In genomic region chrX:56712666-56713065, GRCm38 (mm10) we compare ENCODE assay signal across 11 mouse cellular contexts.
"Had no signal": no experiment of that assay in that cellular context is flagged by ENCODE, and none has a peak within 500 bp of the region (broad histone marks: within the 10 kb centered on the region; RNA-seq: fewer than 3 reads in every experiment).

No protein-coding gene starts in this region.

- DNase-seq: right cerebral cortex, adult 18-20 months; right cerebral cortex, postnatal 14 days; right cerebral cortex, postnatal 25 days; right cerebral cortex, postnatal 4 days; spleen, adult 18-20 months; thymus, adult 18-20 months; thymus, adult 2 months; thymus, postnatal 14 days; thymus, postnatal 25 days; thymus, postnatal 36 days; thymus, postnatal 4 days had no signal
